Mouse (Mus musculus) adrenal gland, postnatal 14 days (tissue): Measurements from ENCODE around the gene Pbx3. TPM values are rescaled to one million over a fixed set of nuclear protein-coding genes. Genes with fewer than 3 reads are reported as not detected.
A peak's percentile ranks its signal among the peaks of the same experiment; 100 is the strongest.

Experiments
- DNase-seq: peaks from one replicate; pipeline ENCODE4 v3.0.0; 2021; ENCODE audit warnings: mixed read lengths
- total RNA-seq: library from RNA; stranded (reverse); gene quantifications from 2 replicates; pipeline ENCODE4 v1.2.3, GENCODE M21; 2021

The Pbx3 gene
- total RNA-seq, 1 experiment from 2014 or later, result 75.9 TPM

DNA sequence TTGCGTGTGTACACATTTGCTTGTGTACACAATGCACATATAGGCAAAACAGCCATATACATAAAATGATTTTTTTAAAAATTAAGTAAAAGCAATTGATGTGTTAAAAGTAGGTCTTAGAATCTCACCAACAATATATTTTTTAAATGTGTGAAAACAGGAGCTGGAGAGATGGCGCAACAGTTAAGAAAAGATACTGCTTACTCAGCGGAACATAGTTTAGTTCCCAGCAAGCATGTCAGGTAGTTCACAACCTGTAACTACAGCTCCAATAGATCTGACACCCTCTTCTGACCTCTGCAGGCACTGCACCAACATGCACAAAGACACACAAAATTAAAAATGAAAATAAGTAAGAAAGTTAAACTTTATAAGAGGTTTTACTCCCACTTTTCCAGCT lies 74.7 kb downstream of the Pbx3 start:
- no peak for DNase-seq

DNA sequence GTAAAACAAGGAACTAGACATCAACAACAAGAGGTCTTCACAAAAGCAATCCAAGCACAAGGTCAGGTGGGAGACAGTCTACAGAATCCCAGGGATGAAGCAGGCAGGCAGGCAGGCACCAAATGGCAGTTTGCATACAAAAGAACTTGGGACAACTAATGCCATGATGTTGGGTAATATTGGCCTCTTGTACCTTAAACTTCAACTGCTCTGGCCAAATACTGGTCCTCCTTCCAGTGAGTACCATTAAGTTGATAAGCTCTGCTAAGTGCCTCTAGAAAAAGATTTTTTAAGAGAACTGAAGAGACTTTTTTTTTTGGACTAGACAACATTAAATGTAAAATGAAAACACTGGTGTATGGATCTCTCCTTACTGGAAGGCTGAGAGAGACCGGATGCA lies 83.2 kb downstream of the Pbx3 start:
- no peak for DNase-seq

GRCm38 (mm10) chr2:34284239-34284638 lies 88.7 kb downstream of the Pbx3 start:
- DNase-seq, result no peak

DNA sequence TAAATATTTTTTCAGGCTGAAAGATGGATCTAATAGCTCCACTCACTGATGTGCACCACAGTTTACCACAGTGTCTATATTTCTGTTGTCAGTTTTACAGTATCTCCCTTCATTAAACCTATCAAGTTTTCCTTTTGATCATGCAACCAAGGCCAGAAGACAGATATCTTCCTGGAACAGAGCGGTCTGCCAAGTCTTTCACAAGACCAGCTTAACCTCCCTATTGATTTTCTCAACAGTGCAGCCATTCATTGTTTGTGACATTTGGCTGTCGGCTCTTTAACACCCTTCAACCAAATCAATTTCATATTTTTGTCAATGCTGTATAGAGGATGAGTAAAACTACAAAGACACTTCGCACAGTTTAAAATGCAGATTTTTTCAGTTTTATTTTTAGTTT lies 91.9 kb downstream of the Pbx3 start:
- peak; percentile 40 for DNase-seq

DNA sequence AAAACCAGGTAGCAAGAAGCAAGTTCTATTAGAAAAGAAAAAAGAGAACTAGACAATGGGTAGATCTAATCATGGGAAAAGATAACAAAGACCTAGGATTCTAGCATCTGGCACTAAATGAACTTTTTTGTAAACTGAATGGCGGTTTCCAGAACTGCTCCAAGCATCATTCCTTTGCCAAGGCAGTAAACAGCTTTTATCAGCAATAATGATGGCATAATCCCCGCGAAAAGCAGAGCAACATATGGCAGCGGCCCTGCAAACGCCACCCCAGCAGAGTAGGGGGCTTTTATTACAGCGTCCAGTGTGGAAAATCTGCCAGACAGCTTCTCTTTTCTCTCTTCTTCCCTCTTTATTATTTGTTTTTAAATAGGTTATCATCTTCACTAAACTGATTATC lies 93.2 kb downstream of the Pbx3 start:
- DNase-seq, result no peak

- no peak for DNase-seq
Observed at GRCm38 (mm10) chr2:34275630-34276193, 97.2 kb downstream of the Pbx3 start.

GRCm38 (mm10) chr2:34262046-34262445 lies 110.9 kb downstream of the Pbx3 start:
- DNase-seq, result peak; percentile 18

DNA sequence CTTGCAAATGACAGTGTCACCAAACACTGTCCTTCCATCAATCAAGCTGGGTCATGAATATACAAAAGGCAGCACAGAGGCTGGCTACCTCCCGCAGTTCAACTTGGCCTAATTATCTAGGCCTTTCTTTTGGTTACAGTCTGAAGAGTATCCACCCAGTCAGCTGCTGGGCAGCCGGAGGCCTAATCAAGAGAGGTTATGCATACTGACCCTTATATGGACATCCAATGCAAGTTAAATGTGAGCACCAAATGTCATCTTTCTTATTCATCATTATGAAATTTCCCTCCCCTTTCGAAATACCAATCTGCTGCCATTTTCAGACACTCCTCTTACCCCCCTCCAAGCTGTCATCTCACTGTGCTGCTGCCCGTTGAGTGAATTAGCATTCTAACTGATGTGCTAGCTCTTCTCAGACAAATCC lies 112.3 kb downstream of the Pbx3 start:
- DNase-seq, result no peak

DNA sequence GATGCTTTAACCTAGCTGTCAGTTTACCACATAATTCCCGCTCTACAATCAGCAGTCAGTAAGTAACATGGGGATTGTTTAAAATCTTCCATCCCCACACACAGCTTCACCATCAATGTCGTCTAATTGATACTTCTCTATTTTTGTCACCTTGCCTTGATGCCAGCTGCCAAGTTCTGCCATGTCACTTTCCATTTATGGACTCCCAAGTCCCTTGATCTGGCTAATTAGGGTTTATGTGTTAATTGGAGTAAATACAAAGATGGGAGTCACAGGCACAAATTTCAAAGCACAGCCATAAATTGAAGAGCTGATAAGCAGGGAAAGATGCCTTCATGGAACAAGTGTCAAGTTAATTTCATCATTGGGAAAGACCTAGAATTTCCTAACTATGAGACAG lies 114.7 kb downstream of the Pbx3 start:
- no peak for DNase-seq

DNA sequence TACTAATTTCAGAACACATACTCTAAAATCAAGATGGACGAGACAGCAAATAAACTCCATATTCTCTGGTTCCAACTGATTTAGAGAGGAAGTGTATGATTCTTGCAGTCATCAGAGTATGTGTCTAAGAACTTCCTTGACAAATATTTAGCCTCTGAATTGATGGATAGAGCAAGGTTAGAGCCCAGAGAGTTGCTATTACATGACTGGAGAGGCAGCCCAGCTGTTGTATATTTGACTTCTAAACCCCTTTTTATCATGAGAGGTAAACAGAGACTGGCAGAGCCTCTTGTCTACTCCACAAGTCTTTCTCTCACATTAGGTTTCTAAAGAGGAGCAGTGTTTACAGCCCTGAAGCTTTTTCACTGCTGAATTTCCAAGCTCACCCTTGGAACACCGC lies 115.3 kb downstream of the Pbx3 start:
- DNase-seq, result no peak

DNA sequence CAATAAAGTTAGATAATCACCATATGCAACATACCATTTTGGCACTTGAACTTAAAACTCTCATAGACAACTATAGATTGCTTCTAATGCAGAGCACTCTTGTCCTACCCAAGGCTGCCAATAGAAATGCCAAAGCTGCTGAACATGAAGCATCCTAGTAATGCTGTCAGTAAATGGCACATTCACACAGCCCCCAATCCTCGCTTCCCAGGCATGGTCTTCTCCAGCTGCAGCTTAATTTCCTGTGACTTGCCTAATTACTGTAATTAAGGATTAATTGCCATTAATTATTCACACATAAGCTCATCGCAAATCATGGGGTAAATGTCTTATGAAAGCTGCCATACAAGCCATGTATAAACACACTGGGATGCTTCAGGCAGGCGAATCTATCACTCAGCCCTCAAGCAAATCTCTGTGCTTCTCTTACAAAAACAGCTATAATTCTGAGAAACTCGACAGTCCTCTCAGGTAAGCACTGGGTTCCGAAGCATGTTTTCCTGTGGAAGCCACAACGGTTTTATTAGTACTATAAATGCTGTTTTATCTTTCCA lies 116.9 kb downstream of the Pbx3 start:
- DNase-seq, result no peak

- no peak for DNase-seq
Observed at GRCm38 (mm10) chr2:34253627-34254026, 119.3 kb downstream of the Pbx3 start.

DNA sequence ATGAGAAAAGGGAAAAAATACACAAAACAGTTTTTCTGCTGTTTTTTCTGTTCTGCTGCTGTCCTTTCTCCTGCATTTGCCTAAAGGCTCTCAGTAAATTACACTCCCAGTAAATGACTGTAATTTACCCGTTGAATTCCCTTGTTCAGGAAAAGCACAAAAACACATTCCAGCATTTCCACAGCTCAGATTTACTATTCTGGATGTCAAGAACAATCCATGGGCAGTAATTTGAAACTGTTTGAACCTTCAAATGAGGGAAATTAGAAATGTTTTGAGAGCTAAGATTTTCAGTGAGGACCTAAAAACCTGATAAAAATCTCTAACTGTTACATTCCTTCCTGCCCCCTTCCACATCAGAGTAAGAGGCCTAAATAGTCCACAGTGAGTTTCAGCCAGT lies 119.8 kb downstream of the Pbx3 start:
- DNase-seq, result no peak

- DNase-seq, result no peak
Observed at GRCm38 (mm10) chr2:34252286-34252685, 120.7 kb downstream of the Pbx3 start.

DNA sequence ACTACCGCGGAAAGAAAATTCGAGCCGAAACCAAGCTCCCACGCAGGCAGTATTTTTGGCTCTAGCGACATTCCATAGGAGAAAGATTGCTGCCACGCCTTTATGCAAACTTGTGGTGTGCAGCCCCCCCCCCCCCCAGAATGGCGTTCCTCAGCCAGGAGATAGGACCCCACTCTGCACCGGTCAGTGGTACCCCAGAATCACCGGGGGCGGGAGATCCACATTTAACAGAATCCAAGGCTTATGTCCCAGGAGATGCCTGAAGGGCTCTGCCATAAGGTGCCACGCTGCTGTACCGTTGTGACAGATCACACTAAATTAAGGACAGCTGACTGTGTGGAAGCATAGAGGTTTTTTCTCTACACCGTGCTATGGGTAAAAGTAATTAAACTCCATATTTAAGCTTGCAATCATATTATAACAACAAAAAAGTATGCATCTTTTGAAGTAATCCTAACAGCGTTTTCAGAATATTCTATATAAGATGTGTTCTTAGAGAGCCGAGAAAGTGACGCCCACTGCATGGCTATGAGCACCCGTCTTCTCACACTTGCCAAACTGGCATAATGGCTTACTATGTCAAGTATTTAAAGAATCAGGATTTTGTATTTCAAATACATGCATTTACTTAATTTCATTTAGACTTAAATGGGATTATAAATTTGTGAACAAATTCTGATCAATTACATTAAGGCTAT lies 122.8 kb downstream of the Pbx3 start:
- DNase-seq, result no peak

DNA sequence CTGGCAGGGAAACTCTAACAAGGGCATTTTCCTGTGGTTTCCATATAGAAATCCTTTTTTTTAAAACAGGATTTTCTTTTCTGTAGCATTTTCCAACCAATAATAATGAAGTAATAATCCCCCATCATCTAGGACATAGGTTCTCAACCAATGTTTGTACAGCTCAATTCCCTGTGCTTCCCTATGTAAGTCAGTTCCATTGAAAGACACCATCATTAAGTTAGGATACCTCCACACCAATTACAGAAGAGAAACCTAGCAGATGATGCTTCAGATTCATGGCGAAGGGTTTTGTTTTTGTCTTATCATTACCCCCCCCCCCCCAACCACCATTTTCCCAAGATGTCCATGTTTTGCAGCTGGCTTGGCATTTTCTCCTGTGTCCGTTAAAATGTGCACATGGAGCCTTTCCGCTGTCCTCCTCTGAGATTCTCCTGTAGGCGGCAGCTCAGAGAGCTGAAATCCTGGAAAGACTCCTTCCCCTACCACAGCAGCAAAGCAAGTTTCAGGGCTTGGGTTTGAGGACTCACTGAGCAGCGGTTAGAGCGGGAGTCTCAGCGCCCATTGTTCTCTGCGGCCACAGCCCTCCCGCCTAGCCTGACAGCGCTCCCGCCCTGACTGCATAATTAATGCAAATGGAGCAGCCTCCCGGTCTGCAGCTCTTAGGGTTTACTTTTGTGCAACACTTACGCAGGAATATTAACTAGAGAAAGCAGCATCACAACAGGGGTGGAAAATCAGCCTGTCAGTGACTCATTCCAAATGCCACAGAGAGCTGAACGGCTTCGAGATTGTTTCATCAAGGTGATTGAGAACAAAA lies 123.6 kb downstream of the Pbx3 start:
- peak; percentile 68 for DNase-seq

DNA sequence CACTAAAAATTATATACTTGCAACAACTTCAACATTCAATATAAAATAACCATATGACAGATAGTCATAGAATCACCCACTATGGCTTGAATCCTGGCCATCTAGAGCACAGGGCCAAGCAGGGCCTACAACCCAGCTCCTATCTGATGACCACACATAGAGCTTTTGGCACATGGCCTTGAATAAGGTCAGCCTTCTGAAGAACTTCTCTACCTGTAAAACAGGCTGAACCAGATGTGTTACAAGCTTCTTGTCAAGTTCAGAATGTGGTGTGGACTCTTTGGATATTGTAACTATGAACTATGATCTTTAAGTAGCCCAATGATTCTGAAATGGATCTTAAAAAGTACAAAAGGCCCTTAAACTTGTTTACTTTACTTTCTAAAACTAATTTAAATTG lies 132.1 kb downstream of the Pbx3 start:
- no peak for DNase-seq

DNA sequence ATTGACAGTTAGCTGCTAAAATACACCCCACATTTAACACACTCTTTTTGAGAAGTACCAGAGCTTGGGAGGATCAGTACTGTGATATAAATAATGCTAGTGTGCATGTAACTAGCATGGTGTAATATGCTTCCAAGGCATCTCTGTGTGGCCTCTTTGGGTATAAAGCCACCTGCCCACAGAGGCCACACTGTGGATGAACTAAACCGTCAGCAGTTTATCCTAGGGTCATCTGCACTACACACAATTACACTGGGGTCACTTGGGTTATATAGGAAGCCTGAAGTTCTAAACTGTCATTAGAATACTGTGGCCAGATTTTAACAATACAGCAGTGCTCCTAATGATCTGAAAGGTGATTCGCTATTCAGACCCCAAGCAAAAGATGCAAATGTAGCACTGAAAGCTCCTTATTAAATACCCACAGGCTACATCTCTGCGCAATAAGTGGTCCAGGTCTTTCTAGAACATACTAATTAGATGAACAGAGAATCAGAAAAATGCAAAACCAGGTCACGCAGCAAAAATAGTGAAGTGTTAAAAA lies 133.6 kb downstream of the Pbx3 start:
- no peak for DNase-seq

GRCm38 (mm10) chr2:34235467-34236075 lies 137.4 kb downstream of the Pbx3 start:
- DNase-seq, result no peak

GRCm38 (mm10) chr2:34234274-34234673 lies 138.7 kb downstream of the Pbx3 start:
- no peak for DNase-seq

DNA sequence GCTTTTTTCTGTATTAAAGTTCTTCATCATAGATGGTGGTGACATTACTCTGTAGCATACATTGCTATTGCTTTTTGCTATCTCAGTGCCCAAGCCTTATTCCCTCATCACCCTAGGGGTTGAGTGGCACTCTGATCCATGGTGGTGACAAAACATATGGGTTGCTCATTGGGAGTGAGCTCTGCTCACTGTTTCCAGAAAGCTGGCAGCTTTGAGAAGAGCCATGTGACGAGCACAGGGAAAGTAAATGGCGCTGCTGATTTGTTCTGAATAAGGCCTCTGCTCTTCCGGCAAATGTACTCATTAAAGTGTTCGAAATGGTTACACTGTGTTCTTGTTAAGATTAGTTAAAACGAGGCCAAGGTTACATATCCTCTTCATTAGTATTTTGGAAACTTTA lies 139.7 kb downstream of the Pbx3 start:
- DNase-seq, result no peak

DNA sequence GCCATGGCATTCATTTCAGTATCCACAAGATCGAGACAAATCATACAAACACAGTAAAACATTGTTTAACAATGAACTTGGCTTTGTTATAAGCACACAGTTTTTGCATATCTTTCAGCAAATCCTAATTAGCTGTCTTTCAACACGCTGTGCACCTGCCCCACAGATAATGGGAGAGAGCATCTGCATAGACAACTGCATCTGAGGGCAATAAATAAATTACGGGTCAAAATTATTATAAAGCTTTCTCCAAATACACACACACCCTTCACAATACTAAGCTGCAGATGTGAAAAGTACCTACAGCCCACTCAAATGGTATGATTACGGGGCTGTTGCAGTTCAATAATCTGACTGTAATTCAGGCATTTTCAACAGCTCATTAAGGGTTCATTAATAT lies 145.3 kb downstream of the Pbx3 start:
- no peak for DNase-seq

- DNase-seq, result no peak
Observed at GRCm38 (mm10) chr2:34225470-34225869, 147.5 kb downstream of the Pbx3 start.
